Mouse (Mus musculus) neural tube, embryonic 13.5 days (tissue): ENCODE results near the gene Rsph14. TPM values are rescaled to one million over a fixed set of nuclear protein-coding genes. Genes with fewer than 3 reads are reported as not detected.

Source experiments
- ATAC-seq: fragments of 200-750 bp; cut with Nextera tagmentation; 2 replicates; pipeline ENCODE4 v1.8.0; 2017; ENCODE audit warnings: low read depth, mild to moderate bottlenecking, moderate TSS enrichment, moderate library complexity
- H3K27ac ChIP-seq: fragments of 300-500 bp; sonication (generic); replicated peaks from 2 replicates; pipeline ENCODE4 v1.5.1; 2015; ENCODE audit warnings: moderate library complexity, mild to moderate bottlenecking, inconsistent platforms
- H3K27me3 ChIP-seq: fragments of 300-500 bp; sonication (generic); 2 replicates; pipeline ENCODE4 v1.6.1; 2015; ENCODE audit warnings: mild to moderate bottlenecking, inconsistent platforms
- H3K36me3 ChIP-seq: fragments of 300-500 bp; sonication (generic); 2 replicates; pipeline ENCODE4 v1.6.1; 2015; ENCODE audit warnings: mild to moderate bottlenecking, inconsistent platforms
- H3K4me1 ChIP-seq: fragments of 300-500 bp; sonication (generic); replicated peaks from 2 replicates; pipeline ENCODE4 v1.6.1; 2015; ENCODE audit warnings: inconsistent platforms
- H3K4me2 ChIP-seq: fragments of 300-500 bp; sonication (generic); 2 replicates; pipeline ENCODE4 v1.6.1; 2015; ENCODE audit warnings: inconsistent platforms, mild to moderate bottlenecking, moderate library complexity
- H3K4me3 ChIP-seq: fragments of 300-500 bp; sonication (generic); 2 replicates; pipeline ENCODE4 v1.5.1; 2015; ENCODE audit warnings: mild to moderate bottlenecking, inconsistent platforms
- H3K9ac ChIP-seq: fragments of 300-500 bp; sonication (generic); 2 replicates; pipeline ENCODE4 v1.6.1; 2015; ENCODE audit warnings: moderate library complexity, mild to moderate bottlenecking, inconsistent platforms
- H3K9me3 ChIP-seq: fragments of 300-500 bp; sonication (generic); 2 replicates; pipeline ENCODE4 v1.6.1; 2016; ENCODE audit warnings: inconsistent platforms
- WGBS: fragments of 180-500 bp; shearing (Covaris S2); methylation state at CpG from one replicate; pipeline ENCODE4 v1.1.7; 2015; 5-methylcytosine and 5-hydroxymethylcytosine counted together
- polyA plus RNA-seq: library from polyadenylated mRNA; unstranded; fragments of >200 nt; fragmentation: Nextera tagmentation; extraction: Ambion mirVana; gene quantifications from 2 replicates; pipeline ENCODE4 v1.2.1, GENCODE M21; 2015

Rsph14 gene
- polyA plus RNA-seq, 1 experiment from 2014 or later = 0.35 TPM

- no peak overlapping the region for H3K9ac ChIP-seq
- H3K27me3 ChIP-seq = no peaks in the 10 kb centered on the region
- H3K9me3 ChIP-seq = no peaks in the 10 kb centered on the region
- no peak overlapping the region for H3K4me2 ChIP-seq
- H3K4me1 ChIP-seq = 0 out of 2 replicates have a peak, but pooled peaks cover 3% of the 10 kb centered on the region
- H3K4me3 ChIP-seq = no peak overlapping the region
- H3K36me3 ChIP-seq = peaks cover 9% of the 10 kb centered on the region
- H3K27ac ChIP-seq = no peak overlapping the region
- WGBS = 68% methylated on average over 2 of the region's 2 CpGs
- ATAC-seq = no peak
Measured at GRCm38 (mm10) chr10:75020271-75020670, 12.1 kb downstream of the Rsph14 start.

GRCm38 (mm10) chr10:75016481-75016880 lies 15.9 kb downstream of the Rsph14 start:
- Histone ChIP-seq H3K9ac (no peak overlapping the region), H3K27me3 (no peaks in the 10 kb centered on the region), H3K4me1 (0 out of 2 replicates have a peak, but pooled peaks cover 3% of the 10 kb centered on the region), H3K9me3 (no peaks in the 10 kb centered on the region), H3K36me3 (peaks cover 15% of the 10 kb centered on the region), H3K4me3 (no peak overlapping the region), H3K27ac (0 out of 2 replicates have a peak overlapping the region, but pooled peaks have one; percentile 23), H3K4me2 (no peak overlapping the region)
- ATAC-seq = no peak
- 79% methylated on average over 4 of the region's 4 CpGs for WGBS

GRCm38 (mm10) chr10:75015465-75015864 lies 16.9 kb downstream of the Rsph14 start:
- Histone ChIP-seq H3K36me3 (peaks cover 15% of the 10 kb centered on the region), H3K27ac (no peak overlapping the region)

GRCm38 (mm10) chr10:75010704-75011103 lies 21.7 kb downstream of the Rsph14 start:
- H3K4me3 ChIP-seq = no peak overlapping the region
- no peaks in the 10 kb centered on the region for H3K27me3 ChIP-seq
- WGBS = 88% methylated on average over 15 of the region's 15 CpGs
- no peak overlapping the region for H3K9ac ChIP-seq
- H3K36me3 ChIP-seq = peaks cover 10% of the 10 kb centered on the region
- ATAC-seq = no peak
- H3K27ac ChIP-seq = no peak overlapping the region
- H3K4me2 ChIP-seq = no peak overlapping the region
- H3K9me3 ChIP-seq = no peaks in the 10 kb centered on the region
- H3K4me1 ChIP-seq = peaks cover 30% of the 10 kb centered on the region

More at GRCm38 (mm10) chr10:75015465-75015864, 16.9 kb downstream of the Rsph14 start:
- H3K4me1 ChIP-seq = peaks cover 7% of the 10 kb centered on the region; the same call in 1 of the 2 replicates
- no peak for ATAC-seq
- H3K4me2 ChIP-seq = no peak overlapping the region
- 73% methylated on average over 14 of the region's 14 CpGs for WGBS
- H3K9ac ChIP-seq = no peak overlapping the region
- H3K9me3 ChIP-seq = no peaks in the 10 kb centered on the region
- no peaks in the 10 kb centered on the region for H3K27me3 ChIP-seq
- no peak overlapping the region for H3K4me3 ChIP-seq

GRCm38 (mm10) chr10:75006889-75007662 lies 25.3 kb downstream of the Rsph14 start:
- ATAC-seq = peak; percentile 46; the same call in 1 of the 2 replicates
- no peak overlapping the region for H3K4me2 ChIP-seq
- H3K9ac ChIP-seq = peak overlapping the region; percentile 17; the same call in 1 of the 2 replicates
- 44% methylated on average over 8 of the region's 8 CpGs for WGBS
- H3K4me1 ChIP-seq = peaks cover 32% of the 10 kb centered on the region
- no peaks in the 10 kb centered on the region for H3K9me3 ChIP-seq
- no peak overlapping the region for H3K4me3 ChIP-seq
- peak overlapping the region; percentile 46 for H3K27ac ChIP-seq
- no peaks in the 10 kb centered on the region for H3K27me3 ChIP-seq
- H3K36me3 ChIP-seq = no peaks in the 10 kb centered on the region

- Histone ChIP-seq H3K9ac (no peak overlapping the region), H3K36me3 (no peaks in the 10 kb centered on the region), H3K4me2 (no peak overlapping the region), H3K4me1 (peaks cover 39% of the 10 kb centered on the region), H3K27me3 (no peaks in the 10 kb centered on the region), H3K27ac (no peak overlapping the region), H3K9me3 (no peaks in the 10 kb centered on the region), H3K4me3 (no peak overlapping the region)
- ATAC-seq = no peak
- WGBS = 89% methylated on average over 3 of the region's 3 CpGs
Measured at GRCm38 (mm10) chr10:75004067-75004466, 28.3 kb downstream of the Rsph14 start.

- no peaks in the 10 kb centered on the region for H3K36me3 ChIP-seq
- H3K4me2 ChIP-seq = no peak overlapping the region
- no peaks in the 10 kb centered on the region for H3K9me3 ChIP-seq
- no peak overlapping the region for H3K9ac ChIP-seq
- WGBS = 91% methylated on average over 8 of the region's 8 CpGs
- H3K27me3 ChIP-seq = no peaks in the 10 kb centered on the region
- H3K4me3 ChIP-seq = no peak overlapping the region
- ATAC-seq = no peak
- no peak overlapping the region for H3K27ac ChIP-seq
- peaks cover 31% of the 10 kb centered on the region for H3K4me1 ChIP-seq
Measured at GRCm38 (mm10) chr10:75001391-75001790, 31.0 kb downstream of the Rsph14 start.

GRCm38 (mm10) chr10:74995377-74995776 lies 37.0 kb downstream of the Rsph14 start:
- Histone ChIP-seq H3K27me3 (no peaks in the 10 kb centered on the region), H3K4me3 (peak overlapping the region; percentile 11; the same call in 1 of the 2 replicates), H3K4me2 (peak overlapping the region; percentile 49), H3K27ac (peak overlapping the region; percentile 66), H3K4me1 (peaks cover 60% of the 10 kb centered on the region), H3K36me3 (peaks cover 21% of the 10 kb centered on the region), H3K9ac (peak overlapping the region; percentile 57), H3K9me3 (no peaks in the 10 kb centered on the region)
- under 1% methylated on average over 17 of the region's 17 CpGs for WGBS
- ATAC-seq = peak; percentile 65

GRCm38 (mm10) chr10:74994863-74995262 lies 37.5 kb downstream of the Rsph14 start:
- H3K27me3 ChIP-seq = no peaks in the 10 kb centered on the region
- H3K9ac ChIP-seq = no peak overlapping the region; the same call in 1 of the 2 replicates
- ATAC-seq = peak; percentile 42
- H3K36me3 ChIP-seq = peaks cover 21% of the 10 kb centered on the region
- H3K4me1 ChIP-seq = peaks cover 56% of the 10 kb centered on the region
- peak overlapping the region; percentile 49 for H3K4me2 ChIP-seq
- H3K4me3 ChIP-seq = 0 out of 2 replicates have a peak overlapping the region, but pooled peaks have one; percentile 11
- H3K27ac ChIP-seq = peak overlapping the region; percentile 52
- H3K9me3 ChIP-seq = no peaks in the 10 kb centered on the region
- 7% methylated on average over 5 of the region's 5 CpGs for WGBS

- no peak overlapping the region for H3K4me2 ChIP-seq
- no peaks in the 10 kb centered on the region for H3K9me3 ChIP-seq
- H3K9ac ChIP-seq = no peak overlapping the region
- whole genome bisulfite sequencing = 49% methylated on average over 26 of the region's 26 CpGs
- H3K36me3 ChIP-seq = peaks cover 21% of the 10 kb centered on the region
- H3K27ac ChIP-seq = no peak overlapping the region; the same call in 1 of the 2 replicates
- no peak overlapping the region for H3K4me3 ChIP-seq
- H3K27me3 ChIP-seq = no peaks in the 10 kb centered on the region
- peaks cover 34% of the 10 kb centered on the region for H3K4me1 ChIP-seq
- no peak for ATAC-seq
Measured at GRCm38 (mm10) chr10:74990584-74991322, 41.6 kb downstream of the Rsph14 start.

GRCm38 (mm10) chr10:74989814-74990213 lies 42.6 kb downstream of the Rsph14 start:
- Histone ChIP-seq H3K9ac (no peak overlapping the region), H3K4me1 (peaks cover 25% of the 10 kb centered on the region), H3K4me3 (no peak overlapping the region), H3K9me3 (no peaks in the 10 kb centered on the region), H3K27ac (no peak overlapping the region), H3K36me3 (peaks cover 21% of the 10 kb centered on the region), H3K4me2 (no peak overlapping the region), H3K27me3 (no peaks in the 10 kb centered on the region)
- WGBS = 78% methylated on average over 4 of the region's 4 CpGs
- no peak for ATAC-seq
